Mouse (Mus musculus) bone marrow macrophage, adult 2 months (primary cell): Measurements from ENCODE around the gene Cdh15. TPM values are rescaled to one million over a fixed set of nuclear protein-coding genes. Genes with fewer than 3 reads are reported as not detected.

ENCODE experiments used
- H3K27ac ChIP-seq: 2 replicates; pipeline ENCODE4 v1.5.1; 2012; ENCODE audit warnings: low read depth, low read length; ENCODE audit not compliant: insufficient read depth
- H3K4me1 ChIP-seq: 2 replicates; pipeline ENCODE4 v1.6.1; 2012; ENCODE audit warnings: low read length; ENCODE audit not compliant: control insufficient read depth, insufficient read depth
- H3K4me3 ChIP-seq: 2 replicates; pipeline ENCODE4 v1.5.1; 2012; ENCODE audit warnings: mild to moderate bottlenecking, low read length, moderate library complexity; ENCODE audit not compliant: insufficient read depth
- CTCF ChIP-seq: IDR thresholded peaks from 2 replicates; pipeline ENCODE4 v1.5.1; 2012; ENCODE audit warnings: low read depth, mild to moderate bottlenecking, low read length, moderate library complexity
- POLR2A ChIP-seq: IDR thresholded peaks from 2 replicates; pipeline ENCODE4 v1.6.1; 2012; ENCODE audit warnings: mild to moderate bottlenecking, low read depth, low read length, borderline replicate concordance
- polyA plus RNA-seq: library from polyadenylated mRNA; stranded (reverse); fragments of >200 nt; gene quantifications from 2 replicates; pipeline ENCODE4 v1.2.4, GENCODE M21; 2012; ENCODE audit not compliant: missing spikeins, insufficient read depth, insufficient read length

Gene Cdh15
- polyA plus RNA-seq, 1 experiment, result not detected

DNA sequence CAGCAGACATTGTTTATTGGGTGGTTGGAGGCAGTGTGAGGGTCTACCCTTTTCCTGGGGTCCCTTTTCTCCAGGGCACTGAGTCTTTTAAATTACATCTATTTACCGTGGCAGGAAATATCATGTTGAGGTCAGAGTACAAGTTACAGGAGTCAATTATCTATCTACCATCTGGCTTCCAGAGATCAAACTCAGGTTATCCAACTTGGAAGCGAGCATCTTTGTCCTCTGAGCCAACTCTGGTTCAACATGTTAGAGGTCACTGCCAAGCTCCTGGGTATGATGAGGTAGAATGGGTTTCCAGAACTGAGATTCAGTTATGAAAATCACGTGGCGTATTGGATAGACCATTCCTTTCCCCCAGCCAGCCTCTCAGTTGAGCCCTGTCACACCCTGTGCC lies 7.4 kb downstream of the Cdh15 start:
- no peaks in the 10 kb centered on the region for H3K4me1 ChIP-seq
- H3K27ac ChIP-seq, result no peak overlapping the region
- H3K4me3 ChIP-seq, result no peak overlapping the region
- TF ChIP-seq CTCF, result no peak

DNA sequence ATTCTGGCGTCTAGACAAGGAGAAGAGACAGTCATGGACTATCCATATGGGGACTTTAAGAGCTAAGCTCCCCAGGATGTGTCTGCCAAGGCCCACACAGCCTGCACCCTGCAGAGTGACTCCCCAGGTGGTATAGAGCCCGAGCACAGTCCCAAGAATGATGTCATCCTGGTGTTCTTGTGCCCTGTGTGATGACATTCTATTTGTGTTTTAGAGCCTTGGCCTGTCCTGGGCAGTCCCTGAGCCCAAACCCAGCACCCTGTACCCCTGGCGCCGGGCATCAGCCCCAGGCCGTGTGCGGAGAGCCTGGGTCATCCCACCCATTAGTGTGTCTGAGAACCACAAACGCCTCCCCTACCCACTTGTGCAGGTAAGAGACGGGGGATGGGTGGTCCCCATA lies 8.5 kb downstream of the Cdh15 start:
- Histone ChIP-seq H3K27ac (no peak overlapping the region), H3K4me1 (no peaks in the 10 kb centered on the region), H3K4me3 (no peak overlapping the region)
- TF ChIP-seq CTCF, result no peak
- TF ChIP-seq POLR2A, result no peak

- no peaks in the 10 kb centered on the region for H3K4me1 ChIP-seq
- TF ChIP-seq CTCF, result no peak
- no peak for TF ChIP-seq POLR2A
- H3K27ac ChIP-seq, result no peak overlapping the region
- no peak overlapping the region for H3K4me3 ChIP-seq
These were observed 12.1 kb downstream of the Cdh15 start for GRCm38 (mm10) chr8:122859843-122860242.

- Histone ChIP-seq H3K4me3 (no peak overlapping the region), H3K27ac (no peak overlapping the region), H3K4me1 (peaks cover under 1% of the 10 kb centered on the region)
- TF ChIP-seq POLR2A, result no peak
- no peak for TF ChIP-seq CTCF
These were observed 17.0 kb downstream of the Cdh15 start for GRCm38 (mm10) chr8:122864719-122865129.

DNA sequence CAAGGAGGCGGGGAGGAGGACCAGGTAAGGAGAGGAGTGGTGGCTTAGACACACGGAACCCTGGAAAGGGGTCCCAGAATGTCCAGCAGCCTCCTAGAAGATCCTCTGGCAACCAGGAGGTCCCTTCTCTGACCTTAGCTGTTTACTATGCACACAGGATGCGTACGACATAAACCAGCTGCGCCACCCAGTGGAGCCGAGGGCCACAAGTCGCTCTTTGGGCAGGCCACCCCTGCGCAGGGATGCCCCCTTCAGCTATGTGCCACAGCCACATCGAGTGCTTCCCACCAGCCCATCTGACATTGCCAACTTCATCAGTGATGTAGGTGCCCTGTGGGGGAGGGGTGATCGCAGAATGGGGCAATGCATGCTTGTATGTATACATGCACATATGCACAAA lies 17.7 kb downstream of the Cdh15 start:
- TF ChIP-seq POLR2A (no peak), CTCF (no peak)
- no peak overlapping the region for H3K27ac ChIP-seq
- peaks cover 6% of the 10 kb centered on the region for H3K4me1 ChIP-seq
- no peak overlapping the region for H3K4me3 ChIP-seq

- Histone ChIP-seq H3K4me1 (peaks cover 6% of the 10 kb centered on the region), H3K27ac (no peak overlapping the region), H3K4me3 (no peak overlapping the region)
- TF ChIP-seq CTCF, result no peak
- TF ChIP-seq POLR2A, result no peak
These were observed 18.5 kb downstream of the Cdh15 start for GRCm38 (mm10) chr8:122866231-122866630.

- no peak overlapping the region for H3K4me3 ChIP-seq
- no peak for TF ChIP-seq CTCF
- no peak for TF ChIP-seq POLR2A
- no peak overlapping the region for H3K27ac ChIP-seq
- peaks cover 9% of the 10 kb centered on the region for H3K4me1 ChIP-seq
These were observed 20.2 kb downstream of the Cdh15 start for GRCm38 (mm10) chr8:122867982-122868381.

DNA sequence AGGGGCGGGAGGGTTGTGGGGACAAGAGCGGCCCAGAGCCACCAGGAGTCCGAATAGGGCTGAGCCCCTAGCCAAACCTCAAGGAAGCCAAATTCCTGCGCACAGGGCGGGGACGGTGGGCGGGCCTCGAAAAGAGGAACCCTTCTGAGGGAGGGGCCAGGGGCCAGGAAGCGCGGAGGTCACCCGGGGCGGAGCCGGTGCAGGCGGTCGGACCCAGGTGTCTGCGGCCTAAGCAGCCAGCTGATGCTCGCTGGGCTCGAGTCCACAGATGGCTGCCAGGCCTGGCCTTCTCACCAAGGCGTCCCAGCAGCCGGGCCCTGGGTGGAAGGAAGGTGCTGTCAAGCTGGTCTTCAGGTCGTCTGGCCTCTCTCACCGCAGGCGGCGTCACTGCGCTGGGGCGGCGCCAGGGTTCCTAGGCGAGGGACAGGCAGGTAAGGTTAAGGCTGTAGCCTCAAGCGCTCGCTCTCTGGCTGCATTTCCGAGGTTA lies 22.7 kb downstream of the Cdh15 start:
- Histone ChIP-seq H3K4me1 (peaks cover 9% of the 10 kb centered on the region), H3K4me3 (peak overlapping the region; percentile 64), H3K27ac (no peak overlapping the region)
- TF ChIP-seq CTCF, result no peak
- no peak for TF ChIP-seq POLR2A

- TF ChIP-seq POLR2A (no peak), CTCF (no peak)
- Histone ChIP-seq H3K4me3 (no peak overlapping the region), H3K4me1 (peaks cover 9% of the 10 kb centered on the region), H3K27ac (no peak overlapping the region)
These were observed 23.9 kb downstream of the Cdh15 start for GRCm38 (mm10) chr8:122871663-122872062.

DNA sequence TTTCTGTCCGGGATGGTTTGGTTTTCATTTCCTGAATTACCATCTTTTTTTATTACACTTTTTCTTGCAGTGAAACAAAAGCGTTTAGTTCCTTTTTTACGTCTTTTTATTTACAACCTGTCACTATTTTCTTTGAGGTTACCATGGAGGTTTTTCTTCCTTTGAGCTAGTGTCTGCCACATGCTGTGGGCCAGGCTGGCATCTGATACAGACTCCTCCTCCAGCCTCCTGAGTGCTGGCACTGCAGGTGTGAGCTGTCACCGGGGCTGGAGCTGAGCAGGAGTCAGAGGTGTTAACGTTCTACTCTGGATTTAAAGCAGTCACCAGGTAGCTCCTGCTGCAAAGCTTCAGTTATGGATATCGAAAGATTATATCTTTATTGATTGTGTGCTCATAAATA lies 25.4 kb downstream of the Cdh15 start:
- H3K4me3 ChIP-seq, result no peak overlapping the region
- H3K27ac ChIP-seq, result no peak overlapping the region
- TF ChIP-seq CTCF (no peak), POLR2A (no peak)
- peaks cover 9% of the 10 kb centered on the region for H3K4me1 ChIP-seq

- Histone ChIP-seq H3K27ac (no peak overlapping the region), H3K4me3 (no peak overlapping the region), H3K4me1 (peaks cover 3% of the 10 kb centered on the region)
- no peak for TF ChIP-seq CTCF
- no peak for TF ChIP-seq POLR2A
These were observed 27.4 kb downstream of the Cdh15 start for GRCm38 (mm10) chr8:122875186-122875585.

DNA sequence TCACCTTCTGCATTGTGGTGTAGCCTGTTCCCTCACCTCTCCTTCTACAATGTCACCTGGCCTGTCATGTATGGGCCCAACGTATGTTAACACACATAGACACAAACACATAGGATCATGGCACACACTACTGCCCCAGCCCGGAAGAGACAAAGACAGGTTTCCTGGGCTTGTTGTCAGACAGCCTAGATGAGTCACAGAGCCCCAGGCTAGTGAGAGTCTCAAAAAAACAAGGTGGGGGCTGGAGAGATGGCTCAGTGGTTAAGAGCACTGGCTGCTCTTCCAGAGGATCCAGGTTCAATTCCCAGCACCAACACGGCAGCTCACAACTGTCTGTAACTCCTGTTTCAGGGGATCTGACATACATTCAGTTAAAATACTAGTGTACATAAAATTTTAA lies 30.5 kb downstream of the Cdh15 start:
- TF ChIP-seq POLR2A, result no peak
- TF ChIP-seq CTCF, result no peak
- Histone ChIP-seq H3K27ac (no peak overlapping the region), H3K4me1 (peaks cover 8% of the 10 kb centered on the region)

More for the DNA sequence above, 30.5 kb downstream of the Cdh15 start:
- no peak overlapping the region for H3K4me3 ChIP-seq
